Mouse (Mus musculus): ENCODE measurements around the gene Supt5.

- TF ChIP-seq GATA1 (IDR thresholded peaks at IDR 0.05; ENCODE audit: borderline replicate concordance, low read length) = no peak
- TF ChIP-seq FLI1 (IDR thresholded peaks at IDR 0.05; ENCODE audit: low read length) = no peak
Measured at GRCm38 (mm10) chr7:28280630-28281029, 57.9 kb downstream of the Supt5 start.

Data from megakaryocyte, embryonic 14.5 days (primary cell).